Mouse (Mus musculus) Patski (cell line): Measurements from ENCODE around the gene Dpm3. TPM values are rescaled to one million over a fixed set of nuclear protein-coding genes. Genes with fewer than 3 reads are reported as not detected.
A peak's percentile ranks its signal among the peaks of the same experiment; 100 is the strongest.

Experiments used
- ATAC-seq: fragments of 100-300 bp; one replicate; pipeline ENCODE4 v1.8.0; 2021
- CTCF ChIA-PET: fragments of 350-600 bp; sonication (Branson Sonifier 250); formaldehyde crosslinking; loops from one replicate; lab custom pipeline; 2022; ENCODE audit warnings: inconsistent platforms; lab: Charles Lee
- POLR2A ChIA-PET: fragments of 350-600 bp; sonication (Branson Sonifier 250); formaldehyde crosslinking; loops from one replicate; lab custom pipeline; 2022; ENCODE audit warnings: antibody characterized with exemption, inconsistent platforms; lab: Charles Lee
- DNase-seq: peaks from one replicate; pipeline ENCODE4 v3.0.0-alpha.2; 2011; ENCODE audit warnings: low read depth, low spot score
- H3K27me3 ChIP-seq: fragments of 371-371 bp; one replicate; pipeline ENCODE4 v1.5.1; 2021
- CTCF ChIP-seq: fragments of 100-300 bp; IDR thresholded peaks from one replicate; pipeline ENCODE4 v1.5.1; 2021
- in situ Hi-C: fragments of 300-500 bp; cut with MboI; formaldehyde crosslinking; loops from 3 replicates; pipeline ENCODE4 v1.11.1; 2018; ENCODE audit warnings: low pct_unique_long_range_greater_than_20kb, mixed read lengths
- polyA plus RNA-seq: library from polyadenylated mRNA; unstranded; gene quantifications from one replicate; pipeline ENCODE4 v1.2.3, GENCODE M21; 2021

Dpm3 gene
- polyA plus RNA-seq, 1 experiment from 2014 or later = 104 TPM

- in situ Hi-C loops = no loop called here
- CTCF ChIA-PET = interaction anchor here (0.7 to 3.5 kb wide), 8 partner anchors 9 to 32 kb away, joined by 3 to 18 read pairs (median 3); partner anchors contain the start of genes Krtcap2 and Trim46
- TF ChIP-seq CTCF = no peak
- POLR2A ChIA-PET = interaction anchor here (0.5 to 5.1 kb wide), 6 partner anchors 9 to 176 kb away, joined by 3 to 39 read pairs (median 18); partner anchors contain the start of genes Fdps, Gm43738, Krtcap2 and Scamp3
- ATAC-seq (peak; percentile 2), DNase-seq (no peak)
- H3K27me3 ChIP-seq = no peaks in the 10 kb centered on the region
Observed at GRCm38 (mm10) chr3:89277281-89278021, 18.3 kb downstream of the Dpm3 start.

DNA sequence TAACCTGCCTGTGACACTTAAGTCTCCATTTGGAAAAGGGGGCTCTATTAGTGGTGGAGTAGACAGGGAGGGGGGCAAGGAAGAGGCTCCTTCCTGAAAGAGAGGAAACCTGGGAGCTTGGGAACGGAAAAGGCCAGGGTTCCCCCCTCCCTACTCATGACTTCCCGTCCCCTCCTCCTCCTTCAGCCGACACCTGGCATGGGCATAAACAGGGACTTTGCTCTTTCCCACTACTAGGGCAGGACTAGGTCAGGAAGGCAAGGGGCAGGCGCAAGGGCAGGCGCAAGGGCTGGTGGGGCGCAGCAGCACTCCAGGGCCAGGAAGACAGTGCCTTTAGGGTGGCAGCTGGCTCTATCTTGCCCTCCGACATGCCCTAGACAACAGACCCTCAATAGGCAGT is 18.9 kb downstream of the Dpm3 start:
- ATAC-seq (no peak), DNase-seq (no peak)
- POLR2A ChIA-PET = interaction anchor here (1.2 to 5.1 kb wide), 4 partner anchors 10 to 177 kb away, joined by 4 to 39 read pairs (median 31); partner anchors contain the start of genes Fdps, Gm43738, Krtcap2 and Slc50a1
- H3K27me3 ChIP-seq = no peaks in the 10 kb centered on the region
- no peak for TF ChIP-seq CTCF
- CTCF ChIA-PET = interaction anchor here (0.8 to 3.5 kb wide), 7 partner anchors 8 to 33 kb away, joined by 3 to 18 read pairs (median 3); partner anchors contain the start of genes Krtcap2 and Trim46
- in situ Hi-C loops = no loop called here

- ATAC-seq (no peak), DNase-seq (no peak)
- in situ Hi-C loops = no loop called here
- ChIA-PET CTCF (interaction anchor here (1.0 to 3.5 kb wide), 5 partner anchors 8 to 34 kb away, joined by 3 to 18 read pairs (median 3); partner anchors contain the start of genes Krtcap2 and Trim46), POLR2A (interaction anchor here (3.8 to 5.1 kb wide), 3 partner anchors 10 to 35 kb away, joined by 31 to 39 read pairs (median 31); partner anchors contain the start of genes Krtcap2, Slc50a1 and Trim46)
- TF ChIP-seq CTCF = no peak
- no peaks in the 10 kb centered on the region for H3K27me3 ChIP-seq
Observed at GRCm38 (mm10) chr3:89278643-89279042, 19.5 kb downstream of the Dpm3 start.

GRCm38 (mm10) chr3:89279153-89279890 is 20.2 kb downstream of the Dpm3 start:
- no peak for TF ChIP-seq CTCF
- in situ Hi-C loops = no loop called here
- peak; percentile 75 for ATAC-seq
- no peaks in the 10 kb centered on the region for H3K27me3 ChIP-seq
- CTCF ChIA-PET = interaction anchor here (0.6 to 3.5 kb wide), 5 partner anchors 8 to 34 kb away, joined by 3 to 18 read pairs (median 3); partner anchors contain the start of genes Krtcap2 and Trim46
- peak; percentile 73 for DNase-seq
- POLR2A ChIA-PET = interaction anchor here (0.5 to 5.1 kb wide), 7 partner anchors 9 to 1588 kb away, joined by 3 to 39 read pairs (median 4); partner anchors contain the start of genes Krtcap2, Slc50a1 and Trim46

DNA sequence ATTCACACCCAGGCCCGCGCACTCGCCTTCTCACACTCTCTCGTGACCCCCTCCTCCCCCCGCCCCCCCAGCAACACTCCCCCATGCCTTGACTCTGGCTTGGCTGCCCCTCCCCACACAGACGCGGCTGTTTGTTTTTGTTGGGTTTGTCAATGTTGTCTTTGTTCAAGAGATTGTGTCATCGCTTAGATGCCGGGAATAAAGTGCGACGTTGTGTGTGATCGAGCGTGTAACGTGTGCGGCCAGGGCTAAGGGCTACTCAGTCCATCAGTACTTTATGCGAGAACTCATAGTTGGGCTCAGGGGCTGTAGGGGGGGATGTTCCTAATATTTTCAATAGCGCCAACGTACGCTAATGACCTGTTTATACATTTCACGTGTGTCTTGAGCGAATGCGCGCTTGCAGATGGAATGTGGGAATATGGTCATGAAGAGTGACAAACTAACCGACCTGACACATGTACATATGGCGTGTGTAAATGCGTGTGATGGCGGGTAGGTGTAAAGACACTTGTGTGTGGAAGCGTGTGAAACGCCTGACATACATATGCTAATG is 21.0 kb downstream of the Dpm3 start:
- in situ Hi-C loops = loop anchor here (5.0 kb wide), 1 partner anchor 33 kb away; the partner anchor contains the start of genes Krtcap2 and Trim46
- POLR2A ChIA-PET = interaction anchor here (0.5 to 5.1 kb wide), 8 partner anchors 8 to 1589 kb away, joined by 3 to 39 read pairs (median 4); partner anchors contain the start of genes Krtcap2, Slc50a1 and Trim46
- ATAC-seq = no peak

GRCm38 (mm10) chr3:89280606-89281511 is 21.7 kb downstream of the Dpm3 start, which contains the start of gene Efna1:
Efna1 (minus strand) TSS chr3:89281142.
- ATAC-seq (no peak), DNase-seq (no peak)
- H3K27me3 ChIP-seq = no peaks in the 10 kb centered on the region
- no peak for TF ChIP-seq CTCF
- in situ Hi-C loops = loop anchor here (5.0 kb wide), 1 partner anchor 34 kb away; the partner anchor contains the start of genes Krtcap2 and Trim46
- ChIA-PET CTCF (interaction anchor here (1.0 to 4.2 kb wide), 11 partner anchors 9 to 50 kb away, joined by 3 to 25 read pairs (median 14); partner anchors contain the start of genes Dpm3, Krtcap2 and Trim46), POLR2A (interaction anchor here (0.9 to 4.6 kb wide), 3 partner anchors 35 to 112 kb away, joined by 3 to 39 read pairs (median 5); partner anchors contain the start of genes Krtcap2 and Trim46)

More for the DNA sequence above, 21.0 kb downstream of the Dpm3 start:
- CTCF ChIA-PET = interaction anchor here (1.0 to 4.2 kb wide), 8 partner anchors 8 to 35 kb away, joined by 3 to 25 read pairs (median 11); partner anchors contain the start of genes Dpm3, Krtcap2 and Trim46
- TF ChIP-seq CTCF = no peak
- DNase-seq = no peak
- H3K27me3 ChIP-seq = no peaks in the 10 kb centered on the region

- TF ChIP-seq CTCF = no peak
- DNase-seq (no peak), ATAC-seq (peak; percentile 26)
- ChIA-PET CTCF (interaction anchor here (0.8 to 4.2 kb wide), 19 partner anchors 8 to 64 kb away, joined by 3 to 25 read pairs (median 5); partner anchors contain the start of genes Dpm3, Krtcap2, Slc50a1 and Trim46), POLR2A (interaction anchor here (0.7 to 0.9 kb wide), 2 partner anchors 21 to 36 kb away, joined by 3 to 5 read pairs; partner anchors contain the start of genes Krtcap2 and Trim46)
- in situ Hi-C loops = loop anchor here (5.0 kb wide), 1 partner anchor 34 kb away; the partner anchor contains the start of genes Krtcap2 and Trim46
- H3K27me3 ChIP-seq = no peaks in the 10 kb centered on the region
Observed at GRCm38 (mm10) chr3:89281579-89282290, 22.6 kb downstream of the Dpm3 start.

- no peaks in the 10 kb centered on the region for H3K27me3 ChIP-seq
- POLR2A ChIA-PET = interaction anchor here (0.7 to 0.9 kb wide), 2 partner anchors 21 to 37 kb away, joined by 3 to 5 read pairs; partner anchors contain the start of genes Krtcap2 and Trim46
- CTCF ChIA-PET = interaction anchor here (0.8 to 4.2 kb wide), 18 partner anchors 8 to 64 kb away, joined by 3 to 25 read pairs (median 6); partner anchors contain the start of genes Dpm3, Krtcap2, Slc50a1 and Trim46
- in situ Hi-C loops = loop anchor here (5.0 kb wide), 1 partner anchor 35 kb away; the partner anchor contains the start of genes Krtcap2 and Trim46
- no peak for TF ChIP-seq CTCF
- no peak for DNase-seq
- ATAC-seq = no peak
Observed at GRCm38 (mm10) chr3:89282291-89282643, 23.1 kb downstream of the Dpm3 start.
